Mouse (Mus musculus): ENCODE results near the gene Ruvbl2.
"Not testable (repeated sequence)": the region's sequence is repeated elsewhere in the genome, so short reads cannot be mapped to it uniquely, and the experiment has no call there.

Ruvbl2 gene

GRCm38 (mm10) chr7:45437521-45438276, at the start of gene Ruvbl2:
Ruvbl2 (minus strand) TSS chr7:45438096.
- DNase-seq, result peak; percentile 56

GRCm38 (mm10) chr7:45486761-45487415, 49.0 kb upstream of the Ruvbl2 start, which contains the start of gene Gm45808:
Gm45808 (minus strand) TSS chr7:45486811.
- DNase-seq, result peak; percentile 28

GRCm38 (mm10) chr7:45486158-45486557, 48.3 kb upstream of the Ruvbl2 start:
- DNase-seq, result no peak

- not testable (repeated sequence) for DNase-seq
Measured at GRCm38 (mm10) chr7:45484985-45485384, 47.1 kb upstream of the Ruvbl2 start.

GRCm38 (mm10) chr7:45482166-45482565, 44.3 kb upstream of the Ruvbl2 start:
- no peak for DNase-seq

GRCm38 (mm10) chr7:45481374-45481927, 43.6 kb upstream of the Ruvbl2 start, which contains the start of gene Tulp2:
Tulp2 (plus strand) TSS chr7:45481877.
- peak; percentile 74 for DNase-seq

GRCm38 (mm10) chr7:45480310-45480709, 42.4 kb upstream of the Ruvbl2 start:
- DNase-seq, result not testable (repeated sequence)

GRCm38 (mm10) chr7:45478774-45479173, 40.9 kb upstream of the Ruvbl2 start:
- DNase-seq, result no peak

- peak; percentile 64 for DNase-seq
Measured at GRCm38 (mm10) chr7:45477003-45477402, 39.1 kb upstream of the Ruvbl2 start.

GRCm38 (mm10) chr7:45476453-45476852, 38.6 kb upstream of the Ruvbl2 start:
- no peak for DNase-seq

- no peak for DNase-seq
Measured at GRCm38 (mm10) chr7:45475291-45475969, 37.5 kb upstream of the Ruvbl2 start.

- peak; percentile 47 for DNase-seq
Measured at GRCm38 (mm10) chr7:45470869-45471268, 33.0 kb upstream of the Ruvbl2 start.

- peak; percentile 54 for DNase-seq
Measured at GRCm38 (mm10) chr7:45467090-45467670, 29.3 kb upstream of the Ruvbl2 start.

- DNase-seq, result peak; percentile 98
Measured at GRCm38 (mm10) chr7:45466283-45467089, 28.6 kb upstream of the Ruvbl2 start, which contains the start of gene Bax. Bax (minus strand) TSS chr7:45466898.

GRCm38 (mm10) chr7:45465549-45465948, 27.7 kb upstream of the Ruvbl2 start:
- peak; percentile 64 for DNase-seq

GRCm38 (mm10) chr7:45465112-45465511, 27.2 kb upstream of the Ruvbl2 start:
- DNase-seq, result no peak

- no peak for DNase-seq
Measured at GRCm38 (mm10) chr7:45463987-45464778, 26.3 kb upstream of the Ruvbl2 start.

- DNase-seq, result not testable (repeated sequence)
Measured at GRCm38 (mm10) chr7:45462868-45463267, 25.0 kb upstream of the Ruvbl2 start.

GRCm38 (mm10) chr7:45462325-45462724, 24.4 kb upstream of the Ruvbl2 start:
- no peak for DNase-seq

- DNase-seq, result no peak
Measured at GRCm38 (mm10) chr7:45461781-45462180, 23.9 kb upstream of the Ruvbl2 start.

GRCm38 (mm10) chr7:45461326-45461725, 23.4 kb upstream of the Ruvbl2 start:
- no peak for DNase-seq

All from cerebellum, adult 11-12 months (tissue).